Mouse (Mus musculus): ENCODE data around the gene Dpp8.
"Not testable (repeated sequence)": the region's sequence is repeated elsewhere in the genome, so short reads cannot be mapped to it uniquely, and the experiment has no call there.

GRCm38 (mm10) chr9:65080141-65080540 lies 47.9 kb downstream of the Dpp8 start:
- TF ChIP-seq POLR2A (IDR thresholded peaks at IDR 0.05; ENCODE audit: control insufficient read depth, extremely low read depth, insufficient read depth, low read length, poor library complexity); CTCF (IDR thresholded peaks at IDR 0.05; ENCODE audit: borderline replicate concordance, control insufficient read depth, extremely low read depth, insufficient read depth, low read length, poor library complexity): not testable (repeated sequence)
